Mouse (Mus musculus) regulatory T cell (primary cell): ENCODE data around the gene Ctu1.
"Not testable (repeated sequence)": the region's sequence is repeated elsewhere in the genome, so short reads cannot be mapped to it uniquely, and the experiment has no call there.

Experiments used
- in situ Hi-C: fragments of 300-600 bp; cut with MboI, MseI; formaldehyde crosslinking; loops from one replicate; pipeline ENCODE4 v1.15.1; 2025; ENCODE audit warnings: high pct_unique_total_duplicates

The Ctu1 gene

DNA sequence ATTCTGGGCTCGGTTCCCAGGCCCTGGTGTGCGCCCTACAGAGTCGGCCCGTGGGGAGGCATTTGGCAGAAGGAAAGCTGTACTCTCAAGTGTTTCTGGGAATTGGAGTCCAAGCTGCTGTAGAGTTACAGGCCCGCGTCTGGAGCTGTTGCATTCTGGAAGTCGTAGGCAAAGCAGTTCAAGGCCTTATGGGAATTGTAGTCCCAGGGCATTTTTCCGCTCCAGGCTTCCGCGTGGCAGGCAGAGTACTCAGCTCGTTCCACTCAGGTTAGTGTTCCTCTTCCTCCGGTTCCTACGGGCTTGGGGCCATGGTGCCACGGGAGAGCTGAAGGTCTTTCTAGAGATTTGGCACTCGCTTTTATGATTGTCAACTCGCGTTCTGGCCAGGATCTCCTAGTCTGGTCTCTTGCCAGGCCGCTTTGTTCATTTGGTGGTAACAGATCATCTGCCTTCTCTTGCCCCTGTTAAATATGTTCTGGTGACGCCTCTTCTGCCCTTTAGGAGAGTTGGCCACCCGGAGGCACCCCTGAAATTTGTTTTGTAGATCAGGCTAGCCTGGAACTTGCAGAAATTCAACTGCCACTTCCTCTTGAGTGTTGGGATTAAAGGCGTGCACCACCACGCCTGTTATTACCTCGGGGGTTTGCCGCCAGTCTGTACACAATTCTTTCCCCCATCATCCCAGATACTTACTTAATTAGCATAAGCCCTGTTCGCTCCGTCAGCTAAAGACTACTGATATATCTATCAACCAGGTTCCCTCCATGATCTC is at the start of gene Ctu1:
Gene Ctu1 (plus strand): TSS at position 208 of the 772 bp plus-strand sequence.
- in situ Hi-C loops = loop anchor here (10.0 kb wide), 2 partner anchors 87 to 573 kb away; partner anchors contain the start of genes 1700028J19Rik and 2410002F23Rik

DNA sequence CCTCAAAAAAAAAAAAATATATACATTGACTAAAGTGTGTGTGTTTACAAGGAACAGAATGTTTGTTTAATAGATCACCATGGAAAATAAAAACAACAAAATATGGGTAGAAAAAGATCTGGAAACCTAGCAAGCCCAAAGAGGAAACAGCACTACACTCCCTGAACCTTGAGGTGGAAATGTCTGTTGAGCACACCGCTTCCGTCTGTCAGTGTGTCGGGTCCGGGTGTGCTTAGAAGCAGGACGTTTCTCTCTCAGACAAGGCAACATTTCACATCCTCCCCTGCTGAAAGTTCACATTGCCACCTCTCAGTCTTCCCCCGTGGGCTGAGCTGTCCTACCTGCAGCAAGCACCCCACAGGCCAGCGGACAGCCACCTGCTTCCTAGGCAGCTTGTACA is 48.9 kb upstream of the Ctu1 start:
- in situ Hi-C loops = no loop called here

DNA sequence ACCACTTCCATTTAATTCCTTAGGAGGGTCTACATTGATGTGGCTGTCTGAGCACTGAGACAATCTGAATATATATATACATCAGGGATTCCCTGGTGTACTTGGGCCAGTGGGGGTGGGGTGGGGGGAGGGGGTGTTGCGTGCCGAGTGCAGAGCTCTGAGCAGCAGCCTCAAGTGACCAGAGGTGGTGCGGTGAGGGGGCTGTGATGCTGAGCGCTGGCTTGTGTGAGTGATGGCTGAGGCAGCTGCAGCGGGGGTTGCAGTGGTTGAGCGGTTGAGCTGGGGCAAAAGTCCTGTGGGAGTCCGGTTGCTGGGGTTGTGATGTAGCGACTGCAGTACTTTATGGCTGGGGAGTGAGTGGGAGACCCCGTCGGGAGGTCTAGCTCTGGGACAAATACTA is 48.0 kb upstream of the Ctu1 start:
- in situ Hi-C loops = no loop called here

DNA sequence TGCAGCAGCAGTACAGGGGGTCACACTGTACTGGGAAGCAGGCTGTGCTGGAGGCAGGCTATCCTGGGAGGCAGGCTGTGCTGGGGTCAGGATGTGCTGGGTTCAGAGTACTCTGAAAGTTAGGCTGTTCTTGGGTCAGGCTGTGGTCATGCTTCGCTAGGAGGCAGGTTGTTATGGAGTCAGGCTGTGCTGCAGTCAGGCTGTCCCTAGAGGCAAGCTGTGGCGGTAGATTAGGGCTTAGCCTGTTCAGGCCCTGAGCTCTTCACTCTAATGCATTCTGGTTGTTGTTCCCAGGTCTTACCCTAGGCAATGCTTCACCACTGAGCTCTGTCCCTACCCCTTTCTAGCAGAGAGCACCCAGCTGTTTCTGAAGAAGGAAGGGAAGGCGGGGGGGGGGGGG is 46.8 kb upstream of the Ctu1 start:
- in situ Hi-C loops = no loop called here

DNA sequence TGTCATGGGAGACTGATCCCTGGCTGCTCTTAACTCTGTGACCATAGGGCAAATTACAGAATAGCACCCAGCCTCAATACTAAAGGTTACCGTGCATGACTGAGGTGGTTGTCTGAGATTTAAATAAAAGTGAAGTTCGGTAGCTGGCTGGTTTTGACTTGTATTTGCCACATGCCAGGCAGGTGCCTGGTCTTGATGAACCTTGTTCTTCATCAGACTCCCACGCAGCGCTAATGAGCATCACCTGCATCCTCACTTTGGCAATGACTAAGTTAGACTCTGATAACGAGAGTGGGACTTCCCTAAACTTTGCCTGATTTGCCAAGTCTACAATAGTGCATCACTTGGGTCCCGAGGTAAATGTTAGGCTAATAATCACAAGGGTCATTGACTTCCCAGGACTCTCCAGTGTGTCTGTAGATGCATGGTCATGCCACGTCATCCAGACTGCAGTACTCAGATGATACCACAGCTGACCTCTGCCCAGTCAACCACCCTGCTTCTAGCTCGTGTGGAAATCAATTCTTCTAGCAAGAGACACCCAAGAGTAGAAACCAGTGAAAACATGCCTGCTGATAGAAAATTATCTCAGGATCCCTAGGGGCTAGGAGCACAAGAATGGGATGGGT is 45.9 kb upstream of the Ctu1 start:
- in situ Hi-C loops = no loop called here

DNA sequence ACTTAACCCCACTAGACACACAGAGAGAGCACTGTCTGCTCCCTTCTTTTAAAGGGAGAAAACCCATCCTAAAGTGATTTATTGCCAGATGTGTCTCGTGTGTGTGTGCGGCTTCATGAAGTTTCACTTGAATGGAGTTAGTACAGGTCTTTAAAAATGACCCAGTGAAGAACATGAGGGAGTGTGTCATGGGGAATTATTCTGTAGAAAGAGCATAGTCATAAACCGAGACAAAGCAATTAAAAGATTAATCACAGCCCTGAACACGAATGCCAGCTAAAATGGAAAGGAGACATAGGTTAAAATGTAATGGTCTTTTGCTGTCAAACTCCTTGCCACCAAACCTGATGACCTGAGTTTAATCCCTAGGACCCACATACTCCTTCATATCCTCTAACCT is 37.9 kb upstream of the Ctu1 start:
- in situ Hi-C loops = no loop called here

- in situ Hi-C loops = no loop called here
Measured at GRCm38 (mm10) chr7:43634500-43634899, 37.3 kb upstream of the Ctu1 start, which contains the start of gene Ceacam18. TSS of gene Ceacam18 (plus strand) at chr7:43634707.

- in situ Hi-C loops = no loop called here
Measured at GRCm38 (mm10) chr7:43636194-43636593, 35.6 kb upstream of the Ctu1 start.

GRCm38 (mm10) chr7:43637118-43637517 is 34.7 kb upstream of the Ctu1 start:
- in situ Hi-C loops = no loop called here

- in situ Hi-C loops = no loop called here
Measured at GRCm38 (mm10) chr7:43642587-43642986, 29.2 kb upstream of the Ctu1 start.

DNA sequence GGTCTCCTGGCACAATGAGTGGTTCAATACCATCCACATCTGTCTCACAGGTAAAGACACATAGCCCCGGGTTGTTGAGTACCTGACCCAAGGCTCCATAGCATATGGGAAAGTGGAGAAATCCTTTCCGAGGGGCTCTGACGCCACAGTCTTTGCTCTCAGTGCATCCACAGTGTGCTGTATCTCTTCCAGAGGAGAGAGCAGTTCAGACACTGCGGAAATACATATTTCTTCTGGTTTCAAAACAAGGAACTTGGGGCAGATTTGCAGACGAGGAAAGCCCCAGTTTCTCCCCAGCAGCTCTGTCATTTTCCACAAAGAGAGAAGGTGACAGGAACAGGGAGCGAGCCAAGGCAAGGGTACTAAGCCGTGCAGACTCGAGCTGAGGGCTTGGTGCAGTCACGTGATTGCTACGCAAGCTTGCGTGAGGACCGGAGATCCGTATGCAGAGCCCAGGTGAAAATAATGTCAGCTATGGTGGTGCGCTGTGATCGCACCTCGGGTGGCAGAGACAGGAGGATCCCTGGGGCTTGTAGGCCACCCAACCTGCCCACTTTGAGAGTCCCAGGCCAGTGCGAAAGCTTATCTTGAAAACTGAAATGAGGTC is 28.7 kb upstream of the Ctu1 start:
- in situ Hi-C loops = no loop called here

DNA sequence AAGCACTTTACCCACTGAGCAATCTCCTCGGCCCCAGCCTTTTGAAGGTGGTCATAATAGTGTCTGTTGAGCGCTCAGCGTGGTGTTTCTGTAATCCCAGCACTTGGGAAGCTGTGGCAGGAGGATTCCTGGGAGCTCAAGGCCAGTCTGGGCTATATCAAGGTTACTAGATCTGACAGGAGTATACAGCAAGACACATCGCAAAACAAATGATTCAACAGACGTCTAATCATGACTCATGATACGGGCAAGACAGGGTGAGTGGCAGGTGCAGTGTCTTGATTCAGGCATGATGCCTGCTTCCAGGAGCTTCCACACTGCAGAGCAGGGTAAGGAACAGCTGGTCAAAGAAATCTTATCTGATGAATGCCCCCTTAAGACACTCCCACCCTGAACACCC is 19.1 kb upstream of the Ctu1 start:
- in situ Hi-C loops = no loop called here

- in situ Hi-C loops = no loop called here
Measured at GRCm38 (mm10) chr7:43654519-43654918, 17.3 kb upstream of the Ctu1 start.

GRCm38 (mm10) chr7:43656232-43656631 is 15.6 kb upstream of the Ctu1 start:
- in situ Hi-C loops = no loop called here

- in situ Hi-C loops = no loop called here
Measured at GRCm38 (mm10) chr7:43660002-43660401, 11.8 kb upstream of the Ctu1 start, which contains the start of gene Siglece. TSS of gene Siglece (minus strand) at chr7:43660161.

GRCm38 (mm10) chr7:43662804-43663203 is 9.0 kb upstream of the Ctu1 start:
- in situ Hi-C loops = no loop called here

DNA sequence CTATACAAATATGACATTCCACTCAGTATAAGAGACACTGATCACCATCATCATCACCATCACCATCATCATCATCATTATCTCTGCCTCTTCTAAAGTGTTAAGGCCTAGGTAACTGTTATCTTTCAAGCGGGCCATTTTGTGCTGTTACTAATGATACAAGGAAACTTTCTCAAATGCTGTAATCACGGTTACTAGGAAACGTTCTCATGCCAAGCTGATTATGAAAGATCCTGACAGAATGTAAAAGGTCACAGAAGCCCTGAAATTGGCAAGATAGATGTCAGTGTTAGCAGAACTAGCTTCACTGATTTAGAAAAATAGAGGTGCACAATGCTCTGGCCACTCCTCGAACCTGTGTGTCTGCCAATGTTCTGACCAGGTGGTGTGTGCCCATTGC is 4.6 kb upstream of the Ctu1 start:
- in situ Hi-C loops = not testable (repeated sequence)

- in situ Hi-C loops = no loop called here
Measured at GRCm38 (mm10) chr7:43668582-43668981, 3.2 kb upstream of the Ctu1 start.

GRCm38 (mm10) chr7:43671064-43671808 is 580 bp upstream of the Ctu1 start:
- in situ Hi-C loops = loop anchor here (10.0 kb wide), 2 partner anchors 86 to 574 kb away; partner anchors contain the start of genes 1700028J19Rik and 2410002F23Rik

GRCm38 (mm10) chr7:43672581-43673260 is 905 bp downstream of the Ctu1 start:
- in situ Hi-C loops = loop anchor here (10.0 kb wide), 2 partner anchors 88 to 572 kb away; partner anchors contain the start of genes 1700028J19Rik and 2410002F23Rik

DNA sequence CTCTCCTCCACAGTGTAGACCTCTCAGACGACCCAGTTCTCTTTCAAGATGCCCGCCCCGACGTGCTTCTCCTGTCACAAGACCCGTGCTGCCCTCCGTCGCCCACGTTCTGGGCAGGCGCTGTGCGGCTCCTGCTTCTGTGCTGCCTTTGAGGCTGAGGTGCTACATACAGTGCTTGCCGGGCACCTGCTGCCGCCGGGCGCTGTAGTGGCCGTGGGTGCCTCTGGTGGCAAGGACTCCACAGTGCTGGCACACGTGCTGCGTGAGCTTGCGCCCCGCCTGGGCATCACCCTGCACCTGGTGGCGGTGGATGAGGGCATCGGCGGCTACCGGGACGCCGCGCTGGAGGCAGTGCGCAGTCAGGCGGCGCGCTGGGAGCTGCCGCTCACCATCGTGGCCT is 3.3 kb downstream of the Ctu1 start:
- in situ Hi-C loops = loop anchor here (10.0 kb wide), 2 partner anchors 90 to 570 kb away; partner anchors contain the start of genes 1700028J19Rik and 2410002F23Rik
